Mouse (Mus musculus): ENCODE data around the gene Usp6nl.

Gene Usp6nl

GRCm38 (mm10) chr2:6322376-6322901, at the start of gene Usp6nl:
TSS of gene Usp6nl (plus strand) at chr2:6322667.
- DNase-seq, result peak; percentile 75

GRCm38 (mm10) chr2:6273392-6273845, 49.0 kb upstream of the Usp6nl start:
- DNase-seq, result peak; percentile 8

GRCm38 (mm10) chr2:6278813-6279530, 43.5 kb upstream of the Usp6nl start:
- no peak for DNase-seq

DNA sequence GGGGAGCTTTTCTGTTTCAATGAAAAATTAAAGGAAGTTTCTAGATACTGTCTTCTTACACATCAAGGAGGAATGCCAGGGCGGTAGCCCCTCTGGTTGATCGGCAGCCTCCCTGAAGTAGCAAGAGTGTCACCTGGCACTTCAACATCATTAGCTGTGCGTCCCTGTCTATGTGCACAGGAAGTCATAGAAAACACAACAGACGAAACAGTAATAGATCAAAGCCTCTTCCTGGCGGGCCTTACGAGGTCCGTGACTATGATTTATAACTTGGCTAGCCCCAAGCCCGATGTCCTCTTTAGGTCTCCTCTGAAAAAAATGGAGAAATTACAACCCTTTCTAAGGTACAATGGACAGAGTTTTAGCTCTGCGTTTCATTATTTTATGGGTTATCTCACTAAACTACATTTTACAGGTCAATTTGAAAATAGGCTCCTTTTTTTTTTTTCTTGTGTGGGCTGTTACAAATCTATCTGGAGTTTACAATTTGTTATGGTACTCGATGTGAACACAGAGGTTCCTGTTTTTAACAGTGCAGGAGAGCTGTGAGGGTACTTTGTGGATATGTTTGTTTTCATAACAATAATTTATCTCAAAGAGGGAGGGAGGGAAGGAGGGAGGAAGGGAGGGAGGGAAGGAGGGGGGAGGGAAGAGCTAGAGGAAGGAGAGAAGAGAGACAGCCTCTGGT, 42.7 kb upstream of the Usp6nl start:
- no peak for DNase-seq

- no peak for DNase-seq
Observed at GRCm38 (mm10) chr2:6283569-6283968, 38.9 kb upstream of the Usp6nl start.

GRCm38 (mm10) chr2:6284784-6285183, 37.7 kb upstream of the Usp6nl start:
- no peak for DNase-seq

- DNase-seq, result no peak
Observed at GRCm38 (mm10) chr2:6285794-6286193, 36.7 kb upstream of the Usp6nl start.

DNA sequence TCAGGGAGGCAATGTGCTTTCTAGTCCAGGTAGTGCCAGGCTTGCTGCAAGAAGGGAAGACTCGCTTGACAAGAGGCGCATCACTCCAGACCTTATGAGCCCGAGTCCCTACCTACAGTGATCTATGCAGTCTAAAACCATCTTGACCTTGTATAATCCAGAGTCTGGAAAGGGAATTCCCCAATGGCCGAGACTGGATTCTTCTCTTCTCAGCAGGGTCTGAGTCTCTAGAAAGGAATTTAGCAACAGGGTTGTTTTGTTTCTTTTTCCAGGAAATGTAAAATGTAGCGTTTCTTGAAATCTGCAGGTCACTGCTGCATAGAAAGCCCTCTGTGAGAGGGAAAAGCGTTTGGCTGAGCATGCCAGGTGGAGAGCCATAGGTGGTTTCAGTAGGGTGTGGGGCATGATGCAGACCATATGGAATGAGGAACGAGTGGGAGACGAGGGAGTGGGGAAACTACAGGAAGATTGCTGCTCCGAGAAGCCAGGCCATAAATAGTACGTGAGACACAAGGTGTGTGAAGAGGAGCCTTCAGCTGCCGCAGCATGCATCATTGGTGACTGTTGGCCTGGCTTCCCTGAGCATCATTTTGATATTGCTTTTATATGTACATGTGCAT, 28.5 kb upstream of the Usp6nl start:
- peak; percentile 14 for DNase-seq

DNA sequence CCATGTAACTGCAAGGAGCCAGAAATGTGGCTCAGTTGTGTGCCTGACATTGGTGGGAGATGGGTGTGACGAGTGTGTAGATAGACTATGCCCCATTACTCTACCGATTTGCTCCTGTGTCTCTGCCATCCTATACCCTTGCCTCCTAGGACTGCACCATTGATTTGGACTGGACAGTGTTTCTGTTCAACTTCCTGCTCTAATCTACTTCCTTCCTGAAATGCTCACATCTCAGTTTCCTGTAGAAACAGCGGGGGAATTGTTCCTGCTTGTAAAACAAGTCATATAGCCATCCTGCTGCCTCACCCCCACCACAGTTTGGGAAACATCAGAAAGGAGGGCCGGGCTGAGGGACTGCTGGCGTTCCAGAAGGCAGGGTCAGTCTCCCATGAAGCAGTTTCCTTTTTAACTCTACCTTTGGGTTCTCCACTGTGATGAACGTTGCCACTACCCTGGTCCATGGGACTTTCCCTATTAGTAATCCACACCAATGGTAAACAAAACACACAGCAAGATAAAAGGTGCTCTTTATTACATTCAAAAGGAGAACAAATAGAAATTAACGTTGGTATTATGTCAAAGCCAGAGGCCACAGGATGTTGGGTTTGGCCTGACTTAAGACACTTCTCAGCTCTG, 27.4 kb upstream of the Usp6nl start:
- no peak for DNase-seq

- no peak for DNase-seq
Observed at GRCm38 (mm10) chr2:6304768-6305167, 17.7 kb upstream of the Usp6nl start.

GRCm38 (mm10) chr2:6306861-6307260, 15.6 kb upstream of the Usp6nl start:
- DNase-seq, result no peak

DNA sequence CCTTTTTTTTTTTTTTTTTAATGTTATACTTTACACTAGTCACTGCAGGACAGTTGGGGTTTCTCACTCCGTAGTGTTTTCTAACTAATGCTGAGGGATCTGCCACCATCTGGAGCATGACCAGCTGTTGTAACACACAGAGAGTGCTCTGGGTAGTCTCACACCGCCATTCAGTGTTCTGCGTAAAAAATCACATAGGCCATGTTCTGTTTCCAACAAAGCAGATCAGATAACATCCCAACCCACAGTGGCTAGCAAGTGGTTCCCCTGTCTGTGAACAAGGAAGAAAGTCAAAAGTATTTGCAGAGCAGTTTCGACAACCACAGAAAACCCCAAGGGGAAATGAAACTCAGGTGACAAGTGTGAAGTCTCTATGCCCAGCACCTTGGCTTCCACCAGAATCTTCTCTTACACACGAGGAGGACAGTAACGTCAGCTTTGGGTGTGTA, 13.1 kb upstream of the Usp6nl start:
- DNase-seq, result no peak

- no peak for DNase-seq
Observed at GRCm38 (mm10) chr2:6312764-6313163, 9.7 kb upstream of the Usp6nl start.

GRCm38 (mm10) chr2:6313733-6314132, 8.7 kb upstream of the Usp6nl start:
- no peak for DNase-seq

GRCm38 (mm10) chr2:6320153-6320552, 2.3 kb upstream of the Usp6nl start:
- no peak for DNase-seq

GRCm38 (mm10) chr2:6321769-6322375, 595 bp upstream of the Usp6nl start:
- DNase-seq, result no peak

GRCm38 (mm10) chr2:6322938-6323521, 563 bp downstream of the Usp6nl start:
- DNase-seq, result peak; percentile 34

GRCm38 (mm10) chr2:6325646-6326045, 3.2 kb downstream of the Usp6nl start:
- no peak for DNase-seq

DNA sequence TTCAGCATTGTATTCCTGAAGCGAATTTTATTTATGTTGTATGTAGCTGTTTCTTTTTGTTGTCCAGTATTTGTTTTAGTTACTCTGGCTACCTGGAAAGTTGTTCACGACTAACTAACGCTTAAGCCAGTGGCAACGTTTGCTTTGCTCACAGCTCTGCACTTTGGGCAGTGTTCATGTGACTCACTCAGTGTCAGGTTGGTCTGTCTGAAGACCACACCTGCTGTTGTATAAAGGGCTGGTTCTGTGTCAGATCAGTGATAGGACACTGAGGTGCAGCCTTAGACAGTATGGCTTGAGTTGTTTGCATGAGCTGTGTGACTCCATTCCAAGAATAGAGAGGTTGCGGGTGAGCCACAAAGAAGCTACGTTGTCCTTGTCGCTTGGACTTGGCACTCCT, 6.5 kb downstream of the Usp6nl start:
- no peak for DNase-seq

- no peak for DNase-seq
Observed at GRCm38 (mm10) chr2:6330756-6331155, 8.3 kb downstream of the Usp6nl start.

GRCm38 (mm10) chr2:6331324-6332137, 9.1 kb downstream of the Usp6nl start:
- no peak for DNase-seq
